In genomic region chr9:103304927-103305326, GRCm38 (mm10) we compare ENCODE assay signal across 8 mouse cellular contexts. TPM values are rescaled to one million over a fixed set of nuclear protein-coding genes. Genes with fewer than 3 reads are reported as not detected.
A peak's percentile ranks its signal among the peaks of the same experiment; 100 is the strongest.
DNase-seq lines count a peak whose midpoint lies in the region; ATAC-seq and TF ChIP-seq lines count a peak whose summit lies in the region.

TSS of gene 1300017J02Rik (minus strand) at chr9:103305082.
TSS of gene Topbp1 (plus strand) at chr9:103305215.

- TF ChIP-seq CTCF in G1E (IDR thresholded peaks at IDR 0.05; ENCODE audit: low read depth, low read length): no peak
- no peak for TF ChIP-seq CTCF in forebrain, postnatal 0 days (IDR thresholded peaks at IDR 0.05; ENCODE audit: low read depth)

- peaks cover 40% of the 10 kb centered on the region for H3K4me1 ChIP-seq in G1E (ENCODE audit: insufficient read depth, low read depth, low read length)
- no peaks in the 10 kb centered on the region for H3K4me1 ChIP-seq in forebrain, postnatal 0 days (ENCODE audit: insufficient read depth)
- peaks cover 20% of the 10 kb centered on the region for H3K4me1 ChIP-seq in lung, embryonic 15.5 days

- under 1% methylated on average over 45 of the region's 49 CpGs for WGBS in forebrain, postnatal 0 days
- WGBS in lung, embryonic 15.5 days: under 1% methylated on average over 43 of the region's 49 CpGs

- H3K9ac ChIP-seq in forebrain, postnatal 0 days: peak within 1 kb of the TSS; percentile 66
- H3K9ac ChIP-seq in lung, embryonic 15.5 days: peak within 1 kb of the TSS; percentile 93

- no peaks in the 10 kb centered on the region for H3K27me3 ChIP-seq in G1E (ENCODE audit: insufficient read depth, low read length)
- no peaks in the 10 kb centered on the region for H3K27me3 ChIP-seq in forebrain, postnatal 0 days (ENCODE audit: insufficient read depth, low read length)
- no peaks in the 10 kb centered on the region for H3K27me3 ChIP-seq in lung, embryonic 15.5 days

- peak within 1 kb of the TSS; percentile 61 for H3K4me2 ChIP-seq in forebrain, postnatal 0 days (ENCODE audit: low read depth)
- peak within 1 kb of the TSS; percentile 67 for H3K4me2 ChIP-seq in lung, embryonic 15.5 days

- ATAC-seq in G1E (ENCODE audit: extremely low read depth, insufficient number of reproducible peaks, low FRiP score, poor library complexity, severe bottlenecking): peak; percentile 89
- ATAC-seq in forebrain, postnatal 0 days: peak; percentile 100
- ATAC-seq in lung, embryonic 15.5 days (ENCODE audit: borderline replicate concordance, extremely low read depth, low FRiP score, low TSS enrichment): peak; percentile 96

- peak within 1 kb of the TSS; percentile 83 for H3K27ac ChIP-seq in forebrain, postnatal 0 days (ENCODE audit: low read depth, low read length)
- H3K27ac ChIP-seq in lung, embryonic 15.5 days: peak within 1 kb of the TSS; percentile 89

- H3K4me3 ChIP-seq in G1E (ENCODE audit: low read depth, low read length): peak within 1 kb of the TSS; percentile 90
- H3K4me3 ChIP-seq in forebrain, postnatal 0 days (ENCODE audit: low read depth, low read length): peak within 1 kb of the TSS; percentile 75
- H3K4me3 ChIP-seq in lung, embryonic 15.5 days: peak within 1 kb of the TSS; percentile 97

- peak; percentile 77 for DNase-seq in G1E (ENCODE audit: low spot score)
- peak; percentile 94 for DNase-seq in cerebellum, adult 18-20 months
- peak; percentile 96 for DNase-seq in forebrain, postnatal 0 days
- DNase-seq in heart, postnatal 4 days: peak; percentile 95
- peak; percentile 84 to 85 for DNase-seq in layer of hippocampus, adult 8-10 months (ENCODE audit: low spot score in 2 of 2)
- peak; percentile 87 for DNase-seq in ovary, adult 18-20 months (ENCODE audit: low spot score)
- DNase-seq in thymus, postnatal 0 days (ENCODE audit: low spot score): peak; percentile 95

- H3K9me3 ChIP-seq in G1E (replicated peaks): no peaks in the 10 kb centered on the region
- H3K9me3 ChIP-seq in forebrain, postnatal 0 days (ENCODE audit: low read length): no peaks in the 10 kb centered on the region
- H3K9me3 ChIP-seq in lung, embryonic 15.5 days: no peaks in the 10 kb centered on the region

- H3K36me3 ChIP-seq in G1E (replicated peaks): peaks cover 55% of the 10 kb centered on the region
- H3K36me3 ChIP-seq in forebrain, postnatal 0 days (ENCODE audit: insufficient read depth): peaks cover 10% of the 10 kb centered on the region; the same call in 1 of the 2 replicates
- H3K36me3 ChIP-seq in lung, embryonic 15.5 days: peaks cover 25% of the 10 kb centered on the region

RNA-seq across cellular contexts. Expression of gene 1300017J02Rik, which starts in this region (rescaled TPM):
- total RNA-seq in G1E (2014; fragmentation: Nextera tagmentation) (31.0 and 42.4 TPM in 2 replicates), G1E (2017) (29.9 and 31.9 TPM in 2 replicates)
- 5.7 and 6.9 TPM in 2 replicates for polyA plus RNA-seq in G1E (2012)
- total RNA-seq in forebrain, postnatal 0 days (2014; rRNA removed): 0.10 and 0.23 TPM in 2 replicates
- polyA plus RNA-seq in forebrain, postnatal 0 days (2015; fragmentation: Nextera tagmentation; extraction: Ambion mirVana): 0.10 and 0.74 TPM in 2 replicates
- under 1 TPM; 0.23 to 0.48 TPM for total RNA-seq in heart, postnatal 4 days (2021)
- 1 to 10 TPM in 2 of 4 experiments, not detected in 2; 1.7 to 2.6 TPM for total RNA-seq in layer of hippocampus, adult 8-10 months (2022)
- polyA plus RNA-seq in lung, embryonic 15.5 days (2015; fragmentation: Nextera tagmentation; extraction: Ambion mirVana): 1.9 and 2.9 TPM in 2 replicates
- 1.5 and 2.9 TPM in 2 replicates for polyA plus RNA-seq in thymus, postnatal 0 days (2015; fragmentation: Nextera tagmentation; extraction: Ambion mirVana)

RNA-seq across cellular contexts. Expression of gene Topbp1, which starts in this region (rescaled TPM):
- total RNA-seq in G1E (2014; fragmentation: Nextera tagmentation): 449 and 472 TPM in 2 replicates
- 273 and 298 TPM in 2 replicates for total RNA-seq in G1E (2017)
- 40.9 and 59.7 TPM in 2 replicates for polyA plus RNA-seq in G1E (2012)
- total RNA-seq in forebrain, postnatal 0 days (2014; rRNA removed): 24.8 and 29.2 TPM in 2 replicates
- 13.5 and 15.8 TPM in 2 replicates for polyA plus RNA-seq in forebrain, postnatal 0 days (2015; fragmentation: Nextera tagmentation; extraction: Ambion mirVana)
- total RNA-seq in heart, postnatal 4 days (2021): 10 to 100 TPM; 58.6 to 65.2 TPM
- 10 to 100 TPM; 19.1 to 28.8 (median 21.4) TPM for total RNA-seq in layer of hippocampus, adult 8-10 months (2022)
- polyA plus RNA-seq in lung, embryonic 15.5 days (2015; fragmentation: Nextera tagmentation; extraction: Ambion mirVana): 73.6 and 75.2 TPM in 2 replicates
- 65.6 and 72.7 TPM in 2 replicates for polyA plus RNA-seq in thymus, postnatal 0 days (2015; fragmentation: Nextera tagmentation; extraction: Ambion mirVana)

Comparison
In these comparisons a context has a peak if more than half of its experiments do, and no peak if none do; other contexts are left out.
1. Peak in every context shown above with its lines: DNase-seq, ATAC-seq, H3K4me3 ChIP-seq and H3K27ac ChIP-seq.
2. RNA of gene 1300017J02Rik (total RNA-seq): 29.9 to 42.4 TPM in G1E; 1.7 to 2.6 TPM in layer of hippocampus, adult 8-10 months, 0.23 to 0.48 TPM in heart, postnatal 4 days and 0.10 to 0.23 TPM in forebrain, postnatal 0 days; every median in the first group is over 4 times any median in the second.